Mouse (Mus musculus) layer of hippocampus, postnatal 36 days (tissue): ENCODE measurements around the gene Ctcf. TPM values are rescaled to one million over a fixed set of nuclear protein-coding genes. Genes with fewer than 3 reads are reported as not detected.
A peak's percentile ranks its signal among the peaks of the same experiment; 100 is the strongest.

Source experiments
- DNase-seq, 2 experiments: peaks; one replicate each; pipeline ENCODE4 v3.0.0; 2022
- total RNA-seq, 2 experiments: library from RNA; stranded (reverse); gene quantifications; 2 replicates each; pipeline ENCODE4 v1.2.3; 2021

The Ctcf gene
- total RNA-seq, 2 experiments from 2014 or later = 73.6 to 80.1 TPM

DNA sequence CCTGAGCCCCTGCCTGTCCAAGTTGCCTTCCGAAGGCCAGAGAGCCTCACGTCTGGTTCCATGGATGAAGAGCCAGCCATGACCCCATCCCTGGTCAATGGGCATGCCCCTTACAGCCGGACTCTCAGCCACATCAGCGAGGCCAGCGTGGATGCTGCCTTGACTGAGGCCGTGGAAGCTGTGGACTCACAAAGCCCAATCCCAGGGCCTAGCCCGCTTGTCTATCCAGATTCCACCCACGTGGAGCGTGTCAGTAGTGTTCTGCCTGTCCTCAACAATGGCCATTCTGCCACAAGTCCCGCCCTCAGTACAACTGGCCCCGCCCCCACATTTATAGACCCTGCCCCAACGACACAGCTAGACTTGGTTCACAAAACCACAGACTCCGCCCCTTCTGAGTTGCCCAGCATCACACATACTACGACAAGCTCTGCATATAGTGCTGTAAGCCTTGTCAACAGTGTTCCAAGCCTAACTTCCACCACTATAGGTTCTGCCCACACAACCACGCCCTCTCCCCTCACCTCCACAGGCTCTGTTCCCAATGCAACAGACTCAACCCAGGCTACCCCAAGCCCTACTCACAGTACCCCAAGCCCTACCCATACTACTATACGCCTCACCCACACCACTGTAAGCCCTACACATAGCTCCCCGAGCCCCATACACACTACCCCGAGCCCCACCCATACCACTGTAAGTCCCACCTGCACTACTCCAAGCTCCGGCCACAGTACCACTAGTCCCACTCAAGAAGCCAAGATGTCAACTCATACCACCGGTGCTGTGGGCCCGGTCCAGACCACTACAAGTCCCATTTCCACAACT is 18.7 kb upstream of the Ctcf start:
- no peak for DNase-seq

DNA sequence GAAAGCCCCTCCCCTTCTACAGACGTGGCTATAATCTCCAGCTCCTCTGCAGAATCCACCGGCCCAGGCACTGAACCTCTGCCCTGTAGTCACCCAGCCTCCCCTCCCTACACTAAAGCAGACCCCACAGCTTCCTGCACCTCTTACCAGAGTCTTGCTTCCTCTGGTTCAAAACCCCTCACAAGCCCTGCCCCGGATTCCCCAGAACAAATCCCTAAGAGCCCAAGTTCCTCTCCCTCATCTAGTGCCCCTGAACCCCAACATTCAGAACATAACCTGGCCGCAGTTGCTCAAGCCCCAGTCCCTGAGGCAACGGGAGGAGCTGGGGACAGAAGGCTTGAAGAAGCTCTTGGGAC is 18.1 kb upstream of the Ctcf start:
- DNase-seq = no peak

- DNase-seq = no peak
Observed at GRCm38 (mm10) chr8:105618892-105619591, 17.3 kb upstream of the Ctcf start.

DNA sequence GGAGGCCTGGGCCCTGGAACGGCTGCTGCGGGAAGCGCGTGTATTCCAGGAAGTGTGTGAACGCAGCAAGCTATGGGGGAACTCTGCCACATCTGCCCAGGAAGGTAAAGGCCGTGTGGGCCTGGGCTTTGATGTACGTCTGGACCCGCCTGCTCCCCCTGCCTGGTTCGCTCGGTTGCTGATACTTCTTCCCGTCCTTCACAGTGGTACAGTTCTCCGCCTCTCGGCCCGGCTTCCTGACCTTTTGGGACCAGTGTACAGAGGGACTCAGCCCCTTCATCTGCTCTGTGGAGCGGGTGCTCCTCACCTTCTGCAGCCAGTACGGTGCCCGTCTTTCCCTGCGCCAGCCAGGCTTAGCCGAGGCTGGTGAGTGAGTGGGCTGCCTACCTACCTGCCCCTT is 16.2 kb upstream of the Ctcf start:
- no peak for DNase-seq

- no peak for DNase-seq
Observed at GRCm38 (mm10) chr8:105620946-105621720, 15.2 kb upstream of the Ctcf start.

- DNase-seq = no peak
Observed at GRCm38 (mm10) chr8:105621841-105622240, 14.5 kb upstream of the Ctcf start.

DNA sequence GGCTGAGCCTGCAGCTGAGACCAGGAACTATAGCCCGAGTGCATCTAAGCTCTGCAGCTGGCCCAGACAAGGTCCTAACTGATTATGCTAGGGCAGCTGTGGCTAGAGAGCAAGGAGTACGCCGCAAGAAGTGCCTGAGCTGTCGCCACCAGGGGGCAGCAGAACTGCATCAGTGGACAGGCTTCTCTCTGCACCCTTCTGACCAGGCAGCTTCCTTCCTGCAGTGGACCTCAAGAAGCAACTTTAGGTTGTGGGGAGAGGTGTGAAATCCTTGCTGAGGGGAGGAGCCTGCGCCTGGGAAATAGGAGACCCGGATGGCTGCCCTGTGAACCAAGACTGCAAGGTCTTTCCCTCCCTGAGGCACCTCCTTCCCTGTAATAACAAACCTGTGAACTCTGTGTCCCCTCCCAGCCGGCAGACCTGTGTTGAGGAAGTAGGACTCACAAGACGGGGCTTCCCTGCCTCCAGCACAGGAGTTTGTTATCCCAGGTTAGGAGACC is 13.9 kb upstream of the Ctcf start:
- peak; percentile 90 to 92 for DNase-seq

DNA sequence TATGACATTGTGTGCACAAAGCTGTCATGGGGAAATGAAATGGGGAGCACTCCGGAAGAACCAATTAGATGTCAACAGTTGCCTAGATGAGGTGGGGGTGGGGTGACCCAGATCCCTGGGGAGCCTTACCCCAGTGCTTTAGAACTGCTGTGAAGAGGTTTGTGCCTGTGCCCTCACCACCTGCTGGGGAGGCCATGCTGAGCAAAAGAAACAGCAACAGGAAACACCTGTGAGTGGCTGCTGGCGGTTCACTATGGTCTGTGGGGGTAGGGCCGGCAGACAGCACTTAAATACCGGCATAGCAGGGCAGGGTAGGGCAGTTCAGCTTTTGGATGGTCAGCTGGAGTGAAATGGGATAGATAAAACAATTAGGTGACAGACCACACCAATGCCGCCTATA is 13.2 kb upstream of the Ctcf start:
- no peak for DNase-seq

GRCm38 (mm10) chr8:105623679-105624245 is 12.6 kb upstream of the Ctcf start:
- DNase-seq = no peak

DNA sequence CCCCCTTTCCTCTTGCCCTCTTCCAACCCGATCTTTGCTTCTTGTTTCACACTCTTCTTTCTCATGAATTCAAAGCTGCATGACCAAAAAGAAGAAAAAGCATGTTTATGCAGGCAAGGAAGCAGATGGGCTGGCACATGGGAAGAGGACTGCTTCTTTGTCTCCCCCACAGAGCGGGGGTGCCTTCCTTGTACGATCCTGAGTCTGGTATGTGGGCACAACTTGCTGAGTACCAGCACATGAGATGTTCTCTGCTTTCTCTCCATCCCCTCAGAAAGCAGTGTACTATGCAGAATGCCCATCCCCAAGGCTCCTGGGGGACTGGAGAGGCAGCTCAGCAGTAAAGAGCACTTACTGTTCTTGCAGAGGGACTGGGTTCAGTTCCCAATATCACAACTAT is 12.0 kb upstream of the Ctcf start:
- peak; percentile 73 to 79 for DNase-seq

GRCm38 (mm10) chr8:105624831-105625230 is 11.5 kb upstream of the Ctcf start:
- no peak for DNase-seq

DNA sequence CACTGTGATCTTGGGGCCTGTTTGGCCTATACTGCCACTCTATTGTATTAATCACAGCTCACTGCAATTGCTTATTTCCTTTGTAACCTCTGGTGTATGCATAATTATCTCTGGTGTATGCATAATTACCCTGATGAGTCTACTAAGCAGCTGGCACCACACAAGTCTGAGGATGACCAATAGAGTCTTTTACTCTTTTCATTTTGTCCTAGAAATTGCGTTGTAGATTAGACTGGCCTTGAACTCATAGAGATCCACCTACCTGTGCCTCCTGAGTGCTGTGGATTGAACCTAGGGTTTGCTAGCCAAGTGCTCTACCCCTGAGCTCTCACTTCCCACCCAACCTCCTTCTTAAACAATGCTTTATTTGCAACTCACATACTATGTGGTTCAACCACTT is 10.3 kb upstream of the Ctcf start:
- DNase-seq = no peak

DNA sequence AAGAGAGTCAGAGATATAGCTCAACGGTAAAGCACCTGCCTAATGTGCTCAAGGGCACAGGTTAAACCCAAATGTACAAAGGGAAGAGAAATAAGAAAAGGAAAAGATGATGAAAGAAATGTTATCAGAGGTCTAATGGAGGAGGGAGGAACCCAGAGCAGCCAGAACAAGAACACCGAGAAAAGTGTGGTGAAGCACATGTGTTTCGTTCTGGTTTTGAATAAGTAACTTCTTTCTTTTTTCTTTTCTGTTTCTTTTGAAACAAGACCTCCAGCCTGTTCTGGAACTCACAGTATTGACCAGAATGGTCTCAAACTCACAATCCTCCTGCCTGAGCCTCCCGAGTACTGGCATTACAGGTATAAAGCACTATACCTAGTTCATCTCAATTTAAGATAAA is 7.0 kb upstream of the Ctcf start:
- DNase-seq = no peak

- DNase-seq = no peak
Observed at GRCm38 (mm10) chr8:105634771-105635458, 1.5 kb upstream of the Ctcf start.

DNA sequence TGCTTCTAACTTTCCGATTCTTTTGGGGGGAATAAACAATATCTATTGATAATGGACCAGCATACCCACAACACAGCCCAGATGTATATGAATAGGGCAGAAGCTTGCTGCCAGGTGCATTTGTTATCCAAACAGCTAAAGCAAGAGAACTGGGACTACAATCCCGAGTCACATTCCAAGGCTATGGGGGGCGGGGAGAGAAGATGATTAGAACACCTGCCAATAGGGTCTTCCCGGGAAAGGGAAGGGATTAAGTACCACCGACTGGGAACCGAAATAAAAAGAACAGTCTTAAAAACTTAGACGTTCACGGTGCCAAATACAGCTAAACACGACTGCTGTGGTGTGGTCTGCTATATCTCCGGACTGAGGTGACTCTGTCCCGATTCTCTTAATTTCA is 887 bp upstream of the Ctcf start:
- no peak for DNase-seq

DNA sequence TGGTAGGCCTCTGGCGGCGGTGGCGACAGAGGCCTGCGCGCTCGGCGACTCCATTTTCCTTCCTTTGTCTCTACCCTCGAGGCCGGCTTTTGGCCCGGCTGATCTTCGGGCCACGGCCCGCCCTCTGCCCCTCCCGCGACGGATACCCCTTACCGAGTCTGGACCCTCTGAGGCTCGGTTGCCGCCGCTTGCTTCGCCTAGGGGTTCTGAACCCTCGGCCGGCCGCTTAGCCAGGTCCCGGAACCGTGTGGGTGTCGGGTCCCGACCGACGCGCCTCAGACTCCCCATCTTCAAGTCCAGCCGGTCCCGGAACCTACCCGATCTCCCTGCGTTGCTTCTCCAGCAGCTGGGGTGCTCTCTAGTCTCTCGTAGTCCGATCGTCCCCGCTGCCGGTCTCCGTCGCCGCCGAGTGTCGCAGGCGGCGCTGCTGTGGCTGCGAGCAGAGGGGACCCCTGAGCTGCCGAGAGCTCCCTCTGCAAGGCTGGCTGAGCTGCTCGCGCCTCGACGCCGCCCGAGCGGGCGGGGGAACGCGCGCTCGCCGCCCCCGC is 669 bp downstream of the Ctcf start, which contains the start of gene Agrp:
Agrp (minus strand) TSS at position 431 of the 548 bp plus-strand sequence.
- DNase-seq = peak; percentile 57 to 62

DNA sequence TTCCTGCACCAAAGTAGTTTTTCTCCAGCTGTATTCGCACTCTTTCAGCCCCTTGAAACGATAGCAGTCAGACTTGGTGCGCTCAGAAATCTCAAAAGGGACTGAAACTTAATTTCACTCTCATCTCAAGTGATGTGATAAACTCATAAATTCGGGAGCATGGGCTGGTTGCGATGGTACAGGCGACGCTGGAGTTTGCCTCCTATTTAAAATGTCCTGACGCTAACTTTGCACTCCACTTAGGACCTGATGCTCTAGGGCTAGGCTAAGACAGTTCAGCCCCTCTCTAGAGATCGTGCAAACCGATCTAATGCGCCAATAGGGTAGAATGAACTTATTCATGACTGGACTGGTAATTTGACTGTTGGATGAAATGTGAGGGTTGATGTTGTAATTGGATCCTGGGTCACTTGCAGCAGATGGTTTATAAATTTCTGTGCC is 1.3 kb downstream of the Ctcf start:
- DNase-seq = no peak

DNA sequence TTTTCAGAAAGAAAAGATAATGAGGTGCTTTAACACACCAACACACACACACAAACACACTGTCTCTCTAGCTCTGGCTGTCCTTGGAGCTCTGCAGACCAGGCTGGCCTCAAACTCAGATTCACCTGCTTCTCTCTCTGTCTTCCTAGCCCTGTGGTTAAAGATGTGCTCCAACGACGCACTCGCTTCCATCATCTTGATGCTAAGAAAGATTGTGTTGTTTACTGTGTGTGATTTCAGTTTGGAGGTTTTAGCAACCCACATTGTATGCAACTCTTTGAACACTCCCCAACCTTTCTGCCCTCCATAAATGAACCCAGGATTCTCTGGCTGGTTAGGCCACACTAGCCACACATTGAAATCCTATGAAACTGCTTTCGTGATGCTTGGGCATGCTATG is 2.1 kb downstream of the Ctcf start:
- no peak for DNase-seq

DNA sequence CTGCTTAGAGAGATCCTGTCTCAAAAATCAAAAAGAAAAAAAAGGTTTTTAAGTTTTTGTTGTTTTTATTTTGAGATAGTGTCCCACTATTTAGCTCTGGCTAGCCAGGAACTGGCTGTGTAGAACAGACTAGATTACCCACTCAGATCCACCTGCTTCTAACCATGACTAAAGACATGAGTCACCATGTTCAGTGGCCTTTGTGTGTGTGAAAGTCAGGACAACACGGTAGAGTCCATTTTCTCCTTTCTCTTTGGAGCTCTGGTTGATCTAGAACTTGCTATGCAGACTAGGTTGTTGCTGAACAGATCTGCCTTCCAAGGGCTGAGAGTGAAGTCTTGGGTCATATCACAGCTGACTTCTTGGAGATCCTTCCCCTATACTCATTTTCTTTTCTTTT is 3.5 kb downstream of the Ctcf start:
- no peak for DNase-seq

DNA sequence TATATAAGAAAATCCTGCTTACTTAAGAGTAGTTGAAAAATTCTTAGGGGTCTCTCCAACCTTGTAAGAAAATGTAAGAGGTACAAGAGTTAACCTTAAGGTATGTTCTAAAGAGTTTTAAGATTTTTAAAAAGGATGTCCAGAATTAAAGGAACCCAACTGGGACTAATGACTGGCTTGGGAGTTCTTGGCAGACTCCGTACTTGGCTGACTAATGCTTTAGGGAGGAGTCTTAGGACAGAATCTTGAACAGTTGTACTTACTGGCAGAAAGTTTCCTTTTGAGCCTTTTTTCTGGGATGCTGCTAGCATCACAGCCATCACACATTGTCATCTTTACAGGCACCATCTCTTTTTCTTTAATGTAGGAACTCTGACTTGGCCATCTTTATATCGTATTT is 4.1 kb downstream of the Ctcf start:
- DNase-seq = no peak

- no peak for DNase-seq
Observed at GRCm38 (mm10) chr8:105645205-105645604, 8.8 kb downstream of the Ctcf start.

DNA sequence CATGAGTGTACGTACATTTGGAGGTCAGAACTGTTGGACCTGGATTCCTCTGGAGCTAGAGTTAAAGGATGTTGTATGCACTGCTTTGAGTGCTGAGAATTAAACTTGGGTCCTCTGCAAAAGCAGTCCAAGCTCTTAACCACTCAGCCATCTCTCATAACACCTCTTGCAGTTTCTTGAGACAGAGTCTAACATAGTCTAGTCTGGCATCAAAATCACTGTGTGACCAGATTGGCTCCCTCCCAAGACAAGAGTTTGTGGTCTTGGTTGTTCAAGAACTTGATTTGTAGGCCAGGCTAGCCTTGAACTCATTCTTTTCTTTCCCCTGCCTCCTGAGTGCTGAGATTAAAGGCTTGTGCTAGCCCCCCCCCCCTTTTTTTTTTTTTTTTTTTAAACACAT is 12.6 kb downstream of the Ctcf start:
- DNase-seq = no peak
